Mouse (Mus musculus) embryonic facial prominence, embryonic 11.5 days (tissue): ENCODE measurements at regions not wholly inside any gene's neighbourhood (a gene's known extent, or its start where the extent isn't known, plus 50 kb on each side); places are given as distances from the start of the nearest gene placed in this dataset.

Source experiments
- ATAC-seq: fragments of 200-750 bp; cut with Nextera tagmentation; replicated peaks from 2 replicates; pipeline ENCODE4 v1.8.0; 2017; ENCODE audit warnings: low read depth; ENCODE audit not compliant: insufficient number of reproducible peaks, low FRiP score, low TSS enrichment
- DNase-seq: peaks from one replicate; pipeline ENCODE4 v3.0.0-alpha.2; 2015; ENCODE audit warnings: low spot score
- H3K27ac ChIP-seq: fragments of 300-500 bp; sonication (generic); replicated peaks from 2 replicates; pipeline ENCODE4 v1.5.1; 2014; ENCODE audit warnings: mild to moderate bottlenecking, low read depth, low read length, control low read depth
- H3K27me3 ChIP-seq: fragments of 300-500 bp; sonication (generic); 2 replicates; pipeline ENCODE4 v1.6.1; 2014; ENCODE audit warnings: mild to moderate bottlenecking, low read length, moderate library complexity, mixed read lengths; ENCODE audit not compliant: control insufficient read depth, insufficient read depth
- H3K36me3 ChIP-seq: fragments of 300-500 bp; sonication (generic); replicated peaks from 2 replicates; pipeline ENCODE4 v1.6.1; 2014; ENCODE audit warnings: low read depth, mild to moderate bottlenecking, low read length, moderate library complexity, mixed read lengths; ENCODE audit not compliant: control insufficient read depth, insufficient read depth
- H3K4me1 ChIP-seq: fragments of 300-500 bp; sonication (generic); 2 replicates; pipeline ENCODE4 v1.6.1; 2014; ENCODE audit warnings: low read length, mixed read lengths; ENCODE audit not compliant: control insufficient read depth, insufficient read depth
- H3K4me2 ChIP-seq: fragments of 300-500 bp; sonication (generic); 2 replicates; pipeline ENCODE4 v1.6.1; 2014; ENCODE audit warnings: low read depth, mild to moderate bottlenecking, control low read depth, low read length, moderate library complexity
- H3K4me3 ChIP-seq: fragments of 300-500 bp; sonication (generic); 2 replicates; pipeline ENCODE4 v1.5.1; 2014; ENCODE audit warnings: low read depth, low read length, control low read depth
- H3K9ac ChIP-seq: fragments of 300-500 bp; sonication (generic); replicated peaks from 2 replicates; pipeline ENCODE4 v1.6.1; 2014; ENCODE audit warnings: mild to moderate bottlenecking, control low read depth, low read length
- H3K9me3 ChIP-seq: fragments of 300-500 bp; sonication (generic); replicated peaks from 2 replicates; pipeline ENCODE4 v1.6.1; 2016; ENCODE audit warnings: mild to moderate bottlenecking, low read length, inconsistent platforms, mixed read lengths; ENCODE audit not compliant: control insufficient read depth
- WGBS: fragments of 180-500 bp; shearing (Covaris S2); extraction: QIAGEN DNeasy Blood & Tissue Kit; methylation state at CpG from one replicate; pipeline ENCODE4 v1.1.7; 2014; 5-methylcytosine and 5-hydroxymethylcytosine counted together

DNA sequence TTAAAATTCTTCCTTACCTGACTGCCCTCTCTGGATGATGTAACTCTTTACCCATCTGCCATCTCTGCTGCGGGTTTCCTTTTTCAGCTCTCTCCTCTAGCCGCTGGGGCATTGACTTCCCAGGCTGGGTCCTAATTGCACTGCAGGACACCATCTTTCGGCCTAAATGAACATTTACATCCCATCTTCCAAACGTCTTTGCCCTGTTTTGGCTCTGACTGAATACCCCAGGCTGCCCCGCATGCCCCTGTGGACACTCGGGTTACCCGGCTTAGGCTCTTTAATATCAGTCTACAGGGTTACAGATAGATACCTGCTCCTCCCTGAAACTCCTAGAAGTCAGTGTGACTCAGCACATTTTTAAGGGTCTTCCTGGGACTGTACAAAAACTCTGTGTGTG lies 193.3 kb downstream of the Enc1 start:
- H3K36me3 ChIP-seq, result no peaks in the 10 kb centered on the region
- no peaks in the 10 kb centered on the region for H3K9me3 ChIP-seq
- DNase-seq (no peak), ATAC-seq (no peak)
- no peaks in the 10 kb centered on the region; the same call in 1 of the 2 replicates for H3K27me3 ChIP-seq
- H3K4me2 ChIP-seq, result no peak overlapping the region
- H3K27ac ChIP-seq, result no peak overlapping the region
- H3K4me1 ChIP-seq, result 0 out of 2 replicates have a peak, but pooled peaks cover 2% of the 10 kb centered on the region
- 43% methylated on average over 7 of the region's 7 CpGs for WGBS
- H3K9ac ChIP-seq, result no peak overlapping the region
- no peak overlapping the region for H3K4me3 ChIP-seq

- Histone ChIP-seq H3K4me1 (0 out of 2 replicates have a peak, but pooled peaks cover 2% of the 10 kb centered on the region), H3K27ac (no peak overlapping the region), H3K9me3 (no peaks in the 10 kb centered on the region), H3K4me2 (no peak overlapping the region), H3K4me3 (no peak overlapping the region), H3K27me3 (no peaks in the 10 kb centered on the region; the same call in 1 of the 2 replicates), H3K36me3 (no peaks in the 10 kb centered on the region), H3K9ac (no peak overlapping the region)
- no peak for ATAC-seq
- no peak for DNase-seq
- 24% methylated on average over 4 of the region's 4 CpGs for WGBS
These were observed 191.7 kb downstream of the Enc1 start for GRCm38 (mm10) chr13:97432627-97433026.

DNA sequence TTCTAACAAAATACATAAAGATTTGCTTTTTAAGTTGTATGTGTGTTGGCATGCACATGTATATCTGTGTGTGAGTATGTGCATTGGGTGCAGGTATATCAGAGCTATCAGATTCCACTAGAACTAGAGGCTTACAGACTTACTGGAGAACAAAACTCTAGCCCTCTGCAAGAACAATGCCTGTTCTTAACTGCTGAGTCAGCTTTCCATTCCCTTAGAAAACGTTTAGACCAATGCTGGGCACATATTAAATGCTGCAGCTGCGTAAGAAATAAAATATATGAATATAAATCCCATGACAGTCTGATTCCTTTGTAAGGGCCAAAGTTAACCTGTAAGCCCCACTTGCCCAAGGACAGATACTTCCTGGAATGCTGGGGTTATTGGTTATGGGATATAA lies 190.0 kb downstream of the Enc1 start:
- no peaks in the 10 kb centered on the region for H3K36me3 ChIP-seq
- no peak overlapping the region for H3K4me2 ChIP-seq
- H3K27me3 ChIP-seq, result no peaks in the 10 kb centered on the region
- H3K4me1 ChIP-seq, result 0 out of 2 replicates have a peak, but pooled peaks cover 2% of the 10 kb centered on the region
- DNase-seq (no peak), ATAC-seq (no peak)
- no peak overlapping the region for H3K27ac ChIP-seq
- H3K4me3 ChIP-seq, result no peak overlapping the region
- H3K9me3 ChIP-seq, result no peaks in the 10 kb centered on the region
- no peak overlapping the region for H3K9ac ChIP-seq
- WGBS, result 64% methylated on average over 2 of the region's 2 CpGs

- no peak for DNase-seq
- Histone ChIP-seq H3K36me3 (no peaks in the 10 kb centered on the region), H3K9ac (no peak overlapping the region), H3K4me3 (no peak overlapping the region), H3K4me1 (no peaks in the 10 kb centered on the region), H3K9me3 (no peaks in the 10 kb centered on the region), H3K4me2 (no peak overlapping the region), H3K27me3 (no peaks in the 10 kb centered on the region), H3K27ac (no peak overlapping the region)
- ATAC-seq, result no peak
- 45% methylated on average over 5 of the region's 6 CpGs for WGBS
These were observed 187.3 kb downstream of the Enc1 start for GRCm38 (mm10) chr13:97428163-97428562.

DNA sequence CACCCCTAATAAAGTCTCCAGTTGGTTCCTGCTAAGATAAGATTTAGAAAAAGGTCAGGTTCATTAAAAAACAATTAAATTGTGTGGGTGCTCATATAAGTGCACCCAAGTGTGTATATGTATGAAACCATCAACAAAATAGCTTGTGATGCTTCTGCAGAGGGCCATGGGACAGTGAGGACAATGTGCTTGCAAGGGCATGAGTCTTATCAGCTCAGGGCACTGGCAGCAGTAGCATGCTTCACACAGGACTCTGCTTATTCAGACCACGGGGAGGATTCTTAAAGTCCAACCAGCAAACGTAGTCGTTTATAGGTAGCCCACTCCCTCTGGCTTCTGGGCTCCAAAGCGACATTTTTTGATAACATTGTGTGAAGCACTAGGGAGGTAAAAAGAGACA lies 186.6 kb downstream of the Enc1 start:
- Histone ChIP-seq H3K9me3 (no peaks in the 10 kb centered on the region), H3K36me3 (no peaks in the 10 kb centered on the region), H3K27ac (no peak overlapping the region), H3K4me2 (no peak overlapping the region), H3K9ac (no peak overlapping the region), H3K4me3 (no peak overlapping the region), H3K4me1 (no peaks in the 10 kb centered on the region), H3K27me3 (no peaks in the 10 kb centered on the region)
- 70% methylated on average over 4 of the region's 4 CpGs for WGBS
- no peak for DNase-seq
- ATAC-seq, result no peak

GRCm38 (mm10) chr13:97425731-97426130 lies 184.8 kb downstream of the Enc1 start:
- Histone ChIP-seq H3K27me3 (no peaks in the 10 kb centered on the region), H3K9ac (no peak overlapping the region), H3K4me3 (no peak overlapping the region), H3K36me3 (no peaks in the 10 kb centered on the region), H3K27ac (no peak overlapping the region), H3K4me1 (no peaks in the 10 kb centered on the region), H3K9me3 (no peaks in the 10 kb centered on the region), H3K4me2 (no peak overlapping the region)
- WGBS, result 83% methylated on average over 9 of the region's 9 CpGs
- DNase-seq, result no peak
- no peak for ATAC-seq

GRCm38 (mm10) chr13:97423911-97424310 lies 183.0 kb downstream of the Enc1 start:
- H3K27ac ChIP-seq, result no peak overlapping the region
- ATAC-seq (no peak), DNase-seq (no peak)
- no peaks in the 10 kb centered on the region for H3K4me1 ChIP-seq
- H3K36me3 ChIP-seq, result no peaks in the 10 kb centered on the region
- H3K4me2 ChIP-seq, result no peak overlapping the region
- no peaks in the 10 kb centered on the region for H3K9me3 ChIP-seq
- no peaks in the 10 kb centered on the region for H3K27me3 ChIP-seq
- no peak overlapping the region for H3K4me3 ChIP-seq
- no peak overlapping the region for H3K9ac ChIP-seq
- 55% methylated on average over 6 of the region's 6 CpGs for WGBS

GRCm38 (mm10) chr13:97423298-97423817 lies 182.5 kb downstream of the Enc1 start:
- Histone ChIP-seq H3K27me3 (no peaks in the 10 kb centered on the region), H3K4me2 (no peak overlapping the region), H3K27ac (no peak overlapping the region), H3K9me3 (no peaks in the 10 kb centered on the region), H3K36me3 (no peaks in the 10 kb centered on the region), H3K4me3 (no peak overlapping the region), H3K4me1 (no peaks in the 10 kb centered on the region), H3K9ac (no peak overlapping the region)
- DNase-seq, result no peak
- 79% methylated on average over 5 of the region's 5 CpGs for WGBS
- no peak for ATAC-seq
